Mouse (Mus musculus): ENCODE results near the gene Cox6a2. TPM values are rescaled to one million over a fixed set of nuclear protein-coding genes. Genes with fewer than 3 reads are reported as not detected.

The Cox6a2 gene
- total and polyA plus RNA-seq, 2 experiments = 0.18 to 0.28 TPM

DNA sequence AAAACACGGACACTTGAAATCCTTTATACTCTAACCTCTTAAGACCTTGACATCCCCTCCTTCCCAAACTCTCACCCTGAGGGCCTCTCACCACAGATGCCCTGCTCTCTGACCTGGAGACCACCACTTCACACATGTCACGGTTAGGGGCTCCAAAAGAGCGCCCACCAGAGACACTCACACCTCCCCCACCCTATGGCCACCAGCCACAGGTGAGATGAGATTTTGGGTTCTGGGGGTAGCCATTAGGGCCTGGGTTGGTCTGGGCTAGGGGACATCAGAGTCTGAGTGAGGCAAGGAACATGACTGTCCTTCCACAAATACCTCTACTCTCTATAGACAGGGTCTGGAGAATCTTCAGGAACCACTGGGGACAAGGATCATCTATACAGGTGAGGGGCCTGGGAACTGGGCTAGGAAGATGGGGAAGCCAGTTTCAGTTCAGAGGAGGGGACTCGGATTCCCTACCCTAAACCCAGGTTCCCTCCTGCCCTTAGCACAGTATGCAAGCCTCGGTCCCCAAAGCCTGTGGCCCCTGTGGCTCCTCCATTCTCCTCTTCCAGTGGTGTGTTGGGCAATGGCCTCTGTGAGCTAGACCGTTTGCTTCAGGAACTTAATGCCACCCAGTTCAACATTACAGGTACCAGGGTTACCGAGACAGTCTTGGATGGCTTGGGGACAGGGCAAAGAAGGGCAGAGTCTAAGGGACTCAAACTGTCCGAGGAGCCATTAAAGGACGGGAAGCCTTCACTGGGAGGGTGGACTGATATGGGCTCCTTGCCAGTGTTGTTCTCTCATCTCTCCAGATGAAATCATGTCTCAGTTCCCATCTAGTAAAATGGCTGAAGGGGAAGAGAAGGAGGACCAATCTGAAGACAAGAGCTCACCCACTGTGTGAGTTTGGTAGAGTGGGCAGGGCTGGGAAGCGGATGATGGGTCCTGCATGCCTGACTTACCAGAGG is 42.2 kb upstream of the Cox6a2 start:
- Histone ChIP-seq H3K27me3 (ENCODE audit: control insufficient read depth, insufficient read depth, low read length) (peaks cover 7% of the 10 kb centered on the region; the same call in 1 of the 2 replicates), H3K4me1 (ENCODE audit: control insufficient read depth, insufficient read depth, low read length) (no peaks in the 10 kb centered on the region), H3K4me3 (ENCODE audit: insufficient read depth, low read depth, low read length) (no peak overlapping the region), H3K27ac (replicated peaks; ENCODE audit: insufficient read depth, low read depth, low read length) (no peak overlapping the region), H3K9ac (ENCODE audit: low read depth, low read length) (no peak overlapping the region), H3K79me2 (ENCODE audit: control insufficient read depth, insufficient read depth, low read length) (no peaks in the 10 kb centered on the region), H3K36me3 (ENCODE audit: control insufficient read depth, insufficient read depth, low read length) (peaks cover 3% of the 10 kb centered on the region; the same call in 1 of the 2 replicates)
- WGBS = 79% methylated on average over 10 of the region's 10 CpGs
- no peak for DNase-seq (ENCODE audit: extremely low read depth, low read depth, low spot score)
- no peak for TF ChIP-seq POLR2A (IDR thresholded peaks at IDR 0.05; ENCODE audit: extremely low read depth, insufficient read depth, low read length)
- TF ChIP-seq CTCF (IDR thresholded peaks at IDR 0.05; ENCODE audit: low read depth, low read length) = no peak

DNA sequence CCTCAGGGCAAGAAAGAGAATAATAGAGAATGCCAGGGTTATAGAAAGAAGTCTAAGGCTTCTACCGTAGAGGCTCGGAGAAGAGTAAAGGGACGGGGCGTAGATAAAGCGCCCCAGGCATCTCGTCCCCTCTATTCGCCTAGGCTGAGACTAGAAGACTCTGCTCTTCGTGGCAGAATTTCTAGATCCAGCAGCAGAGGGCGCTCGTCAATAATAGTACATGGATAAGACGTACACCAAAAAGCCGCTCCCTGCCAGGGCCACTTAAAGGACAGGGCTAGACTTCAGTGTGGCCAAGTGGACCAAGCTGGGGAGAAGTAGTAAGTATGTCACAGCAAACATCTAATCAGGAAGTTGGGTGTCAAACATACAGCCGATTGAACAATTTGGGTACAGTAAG is 41.3 kb upstream of the Cox6a2 start:
- Histone ChIP-seq H3K27me3 (ENCODE audit: control insufficient read depth, insufficient read depth, low read length) (peaks cover 3% of the 10 kb centered on the region; the same call in 1 of the 2 replicates), H3K27ac (replicated peaks; ENCODE audit: insufficient read depth, low read depth, low read length) (peak overlapping the region; percentile 52; the same call in 1 of the 2 replicates), H3K9ac (ENCODE audit: low read depth, low read length) (peak overlapping the region; percentile 51; the same call in 1 of the 2 replicates), H3K4me1 (ENCODE audit: control insufficient read depth, insufficient read depth, low read length) (no peaks in the 10 kb centered on the region), H3K4me3 (ENCODE audit: insufficient read depth, low read depth, low read length) (peak overlapping the region; percentile 56), H3K36me3 (ENCODE audit: control insufficient read depth, insufficient read depth, low read length) (peaks cover 3% of the 10 kb centered on the region; the same call in 1 of the 2 replicates), H3K79me2 (ENCODE audit: control insufficient read depth, insufficient read depth, low read length) (no peaks in the 10 kb centered on the region)
- 5% methylated on average over 13 of the region's 13 CpGs for WGBS
- DNase-seq (ENCODE audit: extremely low read depth, low read depth, low spot score) = peak; percentile 36
- TF ChIP-seq POLR2A (IDR thresholded peaks at IDR 0.05; ENCODE audit: extremely low read depth, insufficient read depth, low read length) (no peak), CTCF (IDR thresholded peaks at IDR 0.05; ENCODE audit: low read depth, low read length) (peak; percentile 35)

DNA sequence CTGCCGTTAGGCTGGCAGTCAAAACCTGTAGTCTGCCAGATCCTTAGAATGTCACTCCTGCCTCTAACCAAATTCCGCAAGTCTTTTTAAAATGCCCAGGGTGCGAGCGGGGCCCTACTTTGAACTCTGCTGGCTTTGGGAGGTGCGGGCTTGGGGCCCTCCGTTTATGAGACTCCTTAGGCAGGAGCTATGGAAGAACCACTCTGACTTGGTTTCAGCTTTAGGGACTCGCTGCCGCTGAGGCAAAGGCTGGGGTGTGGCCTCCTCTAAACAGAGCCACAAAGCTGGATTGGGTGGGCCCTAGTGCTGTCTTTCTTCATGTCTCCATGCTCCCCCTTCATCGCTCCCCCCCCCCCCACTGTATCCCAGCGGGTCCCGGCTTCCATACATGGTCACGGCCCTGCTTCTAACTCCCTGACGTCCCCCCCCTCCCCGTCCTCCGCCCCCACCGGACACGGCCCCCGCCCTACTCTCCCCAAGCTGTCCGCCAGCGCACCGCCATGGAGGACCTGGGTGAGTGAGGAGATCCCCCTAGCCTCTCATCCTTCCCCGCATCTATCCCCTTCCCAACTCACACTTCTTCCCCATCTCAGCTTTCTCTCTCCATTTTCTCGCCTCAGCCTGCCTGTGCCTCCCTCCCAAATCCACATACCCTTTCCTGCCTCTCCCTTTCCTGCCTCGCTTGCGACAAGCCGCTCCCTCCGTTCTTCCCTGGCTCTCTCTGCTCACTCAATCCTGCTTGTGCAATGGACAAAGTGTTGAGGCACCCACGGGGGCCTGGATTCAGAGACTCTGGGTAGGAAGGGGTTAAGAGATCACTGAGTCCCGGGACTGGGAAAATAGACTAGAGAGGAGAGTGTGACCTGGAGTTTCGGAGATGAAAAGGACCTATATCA is 40.6 kb upstream of the Cox6a2 start, which contains the start of gene Tgfb1i1:
Tgfb1i1 (plus strand) TSS at position 317 of the 896 bp plus-strand sequence.
- DNase-seq (ENCODE audit: extremely low read depth, low read depth, low spot score) = no peak
- peaks cover 3% of the 10 kb centered on the region; the same call in 1 of the 2 replicates for H3K36me3 ChIP-seq (ENCODE audit: control insufficient read depth, insufficient read depth, low read length)

DNA sequence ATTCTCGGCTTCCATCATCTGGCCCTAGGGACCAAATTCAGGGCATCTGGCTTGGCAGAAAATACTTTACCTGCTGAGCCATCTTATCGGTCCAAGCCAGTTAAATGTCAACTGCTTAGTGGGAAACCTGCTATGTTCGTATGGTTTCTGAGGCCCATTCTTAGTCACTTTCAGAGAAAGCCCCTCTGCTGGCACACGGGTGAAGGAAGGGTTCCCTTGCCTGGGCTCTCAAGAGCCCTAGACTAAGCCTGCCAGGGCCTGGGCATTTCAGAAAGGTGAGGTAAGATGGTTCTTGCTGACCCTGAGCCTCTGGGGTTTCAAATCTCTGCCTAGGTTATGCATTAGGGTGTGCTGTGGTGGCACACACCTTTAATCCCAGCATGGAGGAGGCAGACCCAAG is 39.4 kb upstream of the Cox6a2 start:
- no peak for DNase-seq (ENCODE audit: extremely low read depth, low read depth, low spot score)
- TF ChIP-seq CTCF (IDR thresholded peaks at IDR 0.05; ENCODE audit: low read depth, low read length) = no peak
- no peak for TF ChIP-seq POLR2A (IDR thresholded peaks at IDR 0.05; ENCODE audit: extremely low read depth, insufficient read depth, low read length)
- 93% methylated on average over 4 of the region's 4 CpGs for WGBS
- no peak overlapping the region for H3K4me3 ChIP-seq (ENCODE audit: insufficient read depth, low read depth, low read length)
- no peaks in the 10 kb centered on the region for H3K4me1 ChIP-seq (ENCODE audit: control insufficient read depth, insufficient read depth, low read length)
- H3K9ac ChIP-seq (ENCODE audit: low read depth, low read length) = no peak overlapping the region
- no peaks in the 10 kb centered on the region for H3K27me3 ChIP-seq (ENCODE audit: control insufficient read depth, insufficient read depth, low read length)
- no peak overlapping the region for H3K27ac ChIP-seq (replicated peaks; ENCODE audit: insufficient read depth, low read depth, low read length)
- no peaks in the 10 kb centered on the region for H3K79me2 ChIP-seq (ENCODE audit: control insufficient read depth, insufficient read depth, low read length)
- peaks cover 3% of the 10 kb centered on the region; the same call in 1 of the 2 replicates for H3K36me3 ChIP-seq (ENCODE audit: control insufficient read depth, insufficient read depth, low read length)

More for the DNA sequence above, 40.6 kb upstream of the Cox6a2 start, which contains the start of gene Tgfb1i1:
- Histone ChIP-seq H3K27ac (replicated peaks; ENCODE audit: insufficient read depth, low read depth, low read length) (peak within 1 kb of the TSS; percentile 53), H3K9ac (ENCODE audit: low read depth, low read length) (peak within 1 kb of the TSS; percentile 51), H3K27me3 (ENCODE audit: control insufficient read depth, insufficient read depth, low read length) (no peaks in the 10 kb centered on the region), H3K4me1 (ENCODE audit: control insufficient read depth, insufficient read depth, low read length) (no peaks in the 10 kb centered on the region), H3K4me3 (ENCODE audit: insufficient read depth, low read depth, low read length) (peak within 1 kb of the TSS; percentile 56), H3K79me2 (ENCODE audit: control insufficient read depth, insufficient read depth, low read length) (no peaks in the 10 kb centered on the region)
- WGBS = 14% methylated on average over 22 of the region's 30 CpGs
- TF ChIP-seq CTCF (IDR thresholded peaks at IDR 0.05; ENCODE audit: low read depth, low read length) = no peak
- TF ChIP-seq POLR2A (IDR thresholded peaks at IDR 0.05; ENCODE audit: extremely low read depth, insufficient read depth, low read length) = 0 out of 2 replicates have a peak, but pooled peaks have one; percentile 26

DNA sequence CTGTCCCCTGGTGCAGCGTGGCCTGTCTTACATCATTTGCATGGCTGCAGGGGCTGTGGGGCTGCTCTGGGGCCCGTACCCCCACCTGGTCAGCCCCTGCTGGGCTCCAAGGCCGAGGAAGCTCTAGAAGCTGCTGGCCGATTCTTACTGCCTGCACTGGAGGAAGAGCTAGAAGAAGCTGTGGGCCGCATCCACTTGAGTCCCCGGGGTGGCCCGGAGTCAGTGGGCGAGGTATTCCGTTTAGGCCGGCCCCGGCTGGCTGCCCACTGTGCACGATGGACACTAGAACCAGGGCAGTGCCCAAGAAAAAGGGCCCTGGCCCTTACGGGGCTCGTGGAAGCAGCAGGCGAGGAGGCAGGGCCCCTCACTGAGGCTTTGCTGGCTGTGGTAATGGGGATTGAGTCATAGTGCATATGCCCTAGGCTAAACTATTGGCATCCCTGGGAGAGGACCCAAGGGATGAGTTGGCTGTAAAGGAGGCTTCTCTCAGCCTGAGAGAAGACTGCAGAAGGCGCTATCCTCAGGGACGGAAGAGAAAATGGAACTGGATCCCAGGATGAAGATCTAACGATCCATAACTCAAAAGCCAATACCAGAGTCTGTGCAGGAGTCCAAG is 38.3 kb upstream of the Cox6a2 start:
- H3K79me2 ChIP-seq (ENCODE audit: control insufficient read depth, insufficient read depth, low read length) = no peaks in the 10 kb centered on the region
- DNase-seq (ENCODE audit: extremely low read depth, low read depth, low spot score) = no peak
- H3K4me1 ChIP-seq (ENCODE audit: control insufficient read depth, insufficient read depth, low read length) = no peaks in the 10 kb centered on the region
- WGBS = 90% methylated on average over 18 of the region's 18 CpGs
- no peaks in the 10 kb centered on the region for H3K27me3 ChIP-seq (ENCODE audit: control insufficient read depth, insufficient read depth, low read length)
- H3K9ac ChIP-seq (ENCODE audit: low read depth, low read length) = peak overlapping the region; percentile 54
- H3K4me3 ChIP-seq (ENCODE audit: insufficient read depth, low read depth, low read length) = peak overlapping the region; percentile 31; the same call in 1 of the 2 replicates
- peaks cover 3% of the 10 kb centered on the region; the same call in 1 of the 2 replicates for H3K36me3 ChIP-seq (ENCODE audit: control insufficient read depth, insufficient read depth, low read length)
- TF ChIP-seq CTCF (IDR thresholded peaks at IDR 0.05; ENCODE audit: low read depth, low read length) = no peak
- TF ChIP-seq POLR2A (IDR thresholded peaks at IDR 0.05; ENCODE audit: extremely low read depth, insufficient read depth, low read length) = no peak
- peak overlapping the region; percentile 27; the same call in 1 of the 2 replicates for H3K27ac ChIP-seq (replicated peaks; ENCODE audit: insufficient read depth, low read depth, low read length)

Data from liver, adult 2 months (tissue).